Mouse (Mus musculus) ZHBTc4 (cell line): ENCODE measurements at regions not wholly inside any gene's neighbourhood (a gene's known extent, or its start where the extent isn't known, plus 50 kb on each side); places are given as distances from the start of the nearest gene placed in this dataset.

Experiments used
- DNase-seq: peaks from one replicate; pipeline ENCODE4 v3.0.0-alpha.2; 2011; ENCODE audit warnings: low read depth, low spot score

DNA sequence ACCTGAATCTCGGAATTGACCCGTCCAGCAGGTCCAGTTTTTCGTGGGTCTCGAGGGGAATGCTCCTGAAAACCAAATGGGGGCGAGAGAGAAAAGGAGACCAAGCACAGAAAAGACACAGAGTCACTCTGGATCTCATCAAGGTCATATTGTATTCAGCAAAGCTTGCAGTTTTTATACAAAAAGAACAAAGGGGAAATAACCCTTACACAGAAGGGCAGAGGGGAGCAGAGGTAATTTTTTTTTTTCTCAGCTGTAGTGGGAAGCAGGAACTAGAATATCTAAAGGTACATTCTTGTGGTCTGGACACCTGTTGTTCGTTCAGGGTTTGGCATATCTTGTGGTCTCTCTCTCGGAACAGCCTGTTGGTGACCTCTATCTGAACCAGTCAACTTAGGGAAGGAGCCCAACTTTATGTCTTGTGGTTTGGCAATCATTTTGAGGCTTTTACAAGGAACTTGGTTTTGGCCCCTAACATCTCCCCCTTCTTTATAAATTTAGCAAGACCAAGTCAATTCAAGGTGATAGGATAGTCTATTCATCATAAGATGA lies 1645.9 kb upstream of the Cdh9 start:
- DNase-seq = no peak

DNA sequence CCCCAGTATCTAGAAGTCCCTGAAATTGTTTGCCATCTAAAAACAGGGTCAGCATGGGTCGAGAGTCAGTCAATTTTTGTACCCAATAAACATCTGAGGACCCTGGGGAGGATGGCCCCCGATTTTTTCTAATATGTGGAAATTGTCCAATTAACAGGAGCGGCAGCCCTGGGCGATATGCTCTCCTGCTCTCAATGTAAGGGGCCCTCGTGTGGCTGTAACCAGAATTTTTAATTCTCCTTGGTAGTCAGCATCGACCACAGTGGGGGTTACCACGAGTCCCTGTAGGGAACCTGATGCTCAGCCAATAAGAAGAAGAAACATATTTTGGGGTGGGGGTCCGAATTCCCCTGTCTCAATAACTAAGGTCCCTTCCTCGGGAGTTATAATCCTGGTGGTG lies 1639.9 kb upstream of the Cdh9 start:
- DNase-seq = peak; percentile 22

DNA sequence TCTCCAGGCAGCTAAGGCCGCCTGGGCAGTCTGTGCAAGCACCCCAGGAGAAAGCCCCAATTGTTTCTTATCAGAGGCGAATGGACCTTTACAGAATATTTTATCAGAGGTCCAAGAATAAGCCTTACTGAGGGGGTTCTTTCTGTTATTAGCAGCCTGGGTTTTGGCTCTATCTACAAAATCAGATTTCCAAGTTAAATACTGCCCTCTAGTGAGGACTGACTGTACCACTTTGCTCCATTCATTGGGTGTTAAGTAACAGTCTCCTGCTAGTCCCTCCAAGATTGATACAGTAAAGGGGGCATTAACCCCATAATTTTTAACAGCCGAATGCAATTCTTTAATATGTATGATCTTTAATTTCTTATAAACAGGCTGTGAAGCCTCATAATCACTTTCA lies 1638.8 kb upstream of the Cdh9 start:
- peak; percentile 57 for DNase-seq

DNA sequence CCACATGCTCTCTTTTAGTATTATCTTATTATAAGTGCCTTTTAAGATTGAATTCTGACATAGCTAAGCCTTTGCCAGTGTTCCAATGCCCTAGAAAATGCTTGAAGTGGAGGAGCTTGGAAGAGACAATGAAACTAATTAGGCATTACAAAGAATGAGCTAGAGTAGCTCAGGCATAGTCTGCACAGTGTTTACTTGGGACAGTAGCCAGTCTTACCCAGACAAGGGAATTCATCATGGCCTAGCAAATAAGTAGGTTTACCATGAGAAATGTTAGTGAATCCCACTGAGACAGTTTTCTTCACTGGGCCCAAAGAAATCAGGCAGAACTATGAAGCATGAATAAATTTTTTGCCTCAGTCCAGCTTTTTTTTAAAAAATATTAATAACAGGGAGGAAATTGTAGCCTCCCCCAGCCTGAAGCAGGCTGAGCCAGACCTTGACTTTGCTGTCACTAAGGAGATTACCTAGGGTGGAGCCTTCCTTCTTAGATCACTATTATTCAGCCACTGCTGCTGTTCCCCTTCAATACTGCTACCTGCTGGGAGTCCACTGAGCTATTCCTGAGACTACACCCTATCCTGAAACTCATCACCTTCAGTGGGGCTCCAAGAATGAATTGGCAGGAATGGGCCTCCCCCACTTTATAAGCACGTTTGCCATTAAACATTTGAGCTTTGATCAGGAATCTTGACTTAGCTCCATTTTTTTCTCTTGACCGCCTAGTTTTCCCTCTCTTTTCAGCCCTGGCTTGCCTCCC lies 1636.8 kb upstream of the Cdh9 start:
- peak; percentile 25 for DNase-seq

DNA sequence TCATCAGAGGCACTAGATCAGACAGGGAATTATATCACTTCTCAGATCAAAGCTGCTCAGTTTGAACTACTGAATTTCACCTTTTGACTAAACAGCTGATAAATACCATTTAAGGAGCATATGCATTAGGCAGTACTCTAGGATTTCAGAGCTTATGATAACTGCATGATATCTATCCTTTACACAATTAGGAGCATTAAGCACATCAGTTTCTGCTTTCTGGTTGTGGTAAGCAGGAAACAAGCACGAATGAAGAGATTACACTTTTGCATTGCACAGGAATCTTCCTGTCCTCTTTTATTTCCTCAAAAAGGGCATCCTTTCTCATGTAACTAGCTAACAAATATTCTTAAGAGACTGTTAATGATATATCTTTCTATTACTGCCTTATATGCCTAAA lies 1631.2 kb upstream of the Cdh9 start:
- DNase-seq = no peak

DNA sequence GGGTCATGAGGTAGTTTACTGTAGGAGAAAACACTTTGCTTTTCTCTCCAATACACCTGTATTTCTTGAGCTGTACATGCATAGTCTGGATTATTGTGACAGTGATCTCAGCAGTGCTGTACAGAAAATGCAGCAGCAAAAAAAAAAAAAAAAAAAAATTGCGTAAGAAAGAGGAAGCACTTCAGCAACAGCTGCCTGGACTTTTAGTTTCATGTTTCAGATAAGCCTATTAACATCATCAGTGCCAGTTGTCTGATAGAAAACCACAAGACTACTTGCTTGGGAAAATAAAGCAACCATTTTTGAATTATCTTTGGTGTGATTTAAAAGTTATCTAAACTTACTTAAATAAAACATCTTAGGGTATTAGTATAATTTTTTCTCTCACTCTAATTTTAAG lies 1626.4 kb upstream of the Cdh9 start:
- no peak for DNase-seq

DNA sequence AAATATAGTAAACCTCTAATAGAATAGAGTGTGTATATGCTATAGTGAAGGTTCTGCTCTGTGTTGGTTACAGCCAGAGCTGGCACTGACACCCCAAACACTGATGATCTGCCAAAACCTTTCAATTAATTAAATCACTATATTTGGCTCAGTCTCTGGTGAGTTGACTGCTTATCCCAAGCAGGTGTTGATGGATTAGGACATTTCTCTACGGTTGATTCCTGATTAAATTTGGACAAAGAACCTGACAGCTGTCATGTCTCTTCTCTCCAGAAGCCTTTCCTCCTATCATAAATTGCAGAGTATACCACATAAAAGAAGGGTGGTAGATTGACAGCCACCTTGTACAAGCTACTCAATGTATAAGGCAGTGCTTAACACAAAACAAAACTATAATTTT lies 1608.4 kb upstream of the Cdh9 start:
- no peak for DNase-seq

DNA sequence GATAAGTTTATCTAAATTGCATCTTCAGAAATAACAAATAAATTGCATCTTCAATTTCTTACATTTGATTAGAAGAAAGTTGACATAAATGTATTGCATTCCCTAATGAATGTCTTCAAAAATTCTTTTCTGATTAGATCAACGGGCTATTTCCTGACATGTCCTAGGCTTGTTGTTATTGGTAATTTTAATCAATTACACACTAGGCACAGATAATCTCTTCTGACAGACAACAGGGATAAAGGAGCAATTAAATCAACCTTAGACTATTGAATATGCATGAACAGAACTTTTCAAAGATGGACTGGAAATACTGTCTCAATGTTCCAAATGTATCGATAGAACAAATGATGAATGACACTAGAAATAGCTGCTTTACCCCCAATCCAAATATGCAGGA lies 1579.8 kb upstream of the Cdh9 start:
- DNase-seq = no peak

DNA sequence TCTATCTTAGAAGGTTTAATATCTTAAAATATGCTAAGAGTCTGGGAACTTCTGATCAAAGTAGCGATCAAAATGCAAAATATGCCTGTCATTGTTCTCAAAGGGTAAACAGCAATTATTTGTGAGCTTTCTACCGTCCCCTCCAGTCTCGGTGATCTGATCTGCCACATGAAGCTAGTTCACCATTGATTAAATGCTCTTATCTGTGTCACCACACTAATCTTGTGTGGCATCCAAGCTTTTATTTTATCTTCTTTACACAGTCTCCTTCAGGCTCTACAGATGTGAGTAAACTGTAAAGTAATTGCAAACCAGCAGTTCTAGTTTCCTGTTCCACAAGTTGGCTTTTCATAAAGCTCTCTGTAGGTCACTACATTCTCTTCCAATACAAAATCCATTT lies 1573.1 kb upstream of the Cdh9 start:
- DNase-seq = no peak

DNA sequence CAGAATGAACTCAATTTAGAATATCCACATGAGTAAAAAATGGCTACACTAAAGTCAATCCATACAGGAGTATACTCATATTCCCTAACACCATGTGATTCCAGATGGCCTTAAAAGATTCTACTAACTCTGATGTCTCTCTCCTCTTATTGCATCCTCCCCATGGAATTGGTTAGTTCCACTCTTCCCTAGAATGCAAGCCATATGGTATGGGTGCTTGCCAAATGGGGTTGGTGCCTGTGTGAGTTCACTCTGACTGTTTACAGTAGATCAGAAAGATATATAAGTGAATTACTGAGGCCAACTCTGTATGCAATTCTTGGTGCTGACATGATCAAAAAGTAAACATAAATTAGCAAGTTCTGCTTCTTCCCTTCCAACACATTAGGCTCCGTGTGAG lies 1558.2 kb upstream of the Cdh9 start:
- DNase-seq = no peak

DNA sequence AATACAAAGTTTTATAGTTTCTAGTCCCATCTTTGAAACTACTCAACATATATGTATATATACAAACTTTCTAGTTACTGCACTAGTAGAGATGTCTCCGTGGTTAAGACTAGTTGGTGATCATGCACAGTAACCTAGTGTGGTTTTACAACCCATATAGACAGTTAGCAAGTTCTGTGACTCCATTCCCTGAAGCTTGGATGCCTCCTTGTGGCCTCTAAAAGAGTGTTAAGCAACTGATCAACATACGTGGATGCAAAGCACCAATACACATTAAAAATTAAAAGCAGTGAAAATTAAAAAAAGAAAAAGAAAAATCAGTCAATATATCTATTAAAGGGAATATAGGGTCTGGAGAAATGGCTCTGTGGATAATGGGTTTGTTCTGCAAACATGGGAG lies 1508.3 kb upstream of the Cdh9 start:
- no peak for DNase-seq

DNA sequence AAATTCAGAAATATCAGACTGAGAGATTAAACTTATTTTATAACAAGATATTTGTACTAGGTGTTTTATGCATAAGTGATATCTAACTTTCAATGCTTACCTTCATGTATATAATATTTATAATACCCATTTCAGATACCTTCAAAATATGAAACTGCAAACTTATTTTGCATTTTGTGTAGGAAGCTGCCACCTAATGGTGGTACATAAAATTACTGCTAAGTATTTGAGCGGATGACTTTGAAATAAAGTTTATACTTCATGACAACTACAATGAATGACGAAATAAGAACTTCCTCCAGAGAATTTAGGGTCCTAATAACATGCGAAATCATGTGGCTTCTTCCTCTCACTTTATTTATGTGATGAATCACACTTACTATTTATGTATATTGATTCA lies 1498.6 kb upstream of the Cdh9 start:
- DNase-seq = no peak

DNA sequence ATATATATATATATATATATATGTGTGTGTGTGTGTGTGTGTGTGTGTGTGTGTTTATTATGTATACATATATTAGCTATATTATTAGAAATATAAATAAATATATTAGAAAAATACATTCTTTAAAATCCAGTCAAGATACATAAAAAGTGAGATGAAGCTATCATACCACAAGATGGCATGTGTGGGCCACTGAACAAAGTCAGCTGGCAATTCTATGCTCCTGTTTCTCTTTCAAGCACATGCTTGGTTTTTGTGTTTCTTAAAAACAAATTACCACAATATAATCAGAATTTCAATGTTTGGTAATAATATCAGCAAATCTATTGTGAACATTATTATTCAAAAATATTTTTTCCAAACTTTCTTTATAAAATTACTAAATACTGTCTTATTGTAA lies 1490.2 kb upstream of the Cdh9 start:
- DNase-seq = peak; percentile 23
